Mouse (Mus musculus): Measurements from ENCODE around the gene C5ar1. TPM values are rescaled to one million over a fixed set of nuclear protein-coding genes. Genes with fewer than 3 reads are reported as not detected.
"Not testable (repeated sequence)": the region's sequence is repeated elsewhere in the genome, so short reads cannot be mapped to it uniquely, and the experiment has no call there.

C5ar1 gene
- polyA plus RNA-seq, 1 experiment from 2014 or later, result 0.45 TPM

GRCm38 (mm10) chr7:16257830-16258229 lies 1.5 kb downstream of the C5ar1 start:
- no peak for ATAC-seq (ENCODE audit: insufficient number of reproducible peaks, insufficient read depth, low FRiP score, low TSS enrichment, low read depth)
- H3K9me3 ChIP-seq, result no peaks in the 10 kb centered on the region
- H3K36me3 ChIP-seq, result no peaks in the 10 kb centered on the region
- H3K9ac ChIP-seq (replicated peaks), result no peak overlapping the region
- 91% methylated on average over 11 of the region's 11 CpGs for WGBS
- no peak overlapping the region for H3K4me3 ChIP-seq (replicated peaks)
- H3K4me1 ChIP-seq (replicated peaks), result no peaks in the 10 kb centered on the region
- H3K27ac ChIP-seq, result no peak overlapping the region
- H3K4me2 ChIP-seq, result no peak overlapping the region
- no peaks in the 10 kb centered on the region for H3K27me3 ChIP-seq

- not testable (repeated sequence) for H3K9me3 ChIP-seq; H3K9ac ChIP-seq (replicated peaks); H3K4me1 ChIP-seq (replicated peaks); H3K27ac ChIP-seq; H3K36me3 ChIP-seq; ATAC-seq (ENCODE audit: insufficient number of reproducible peaks, insufficient read depth, low FRiP score, low TSS enrichment, low read depth); H3K27me3 ChIP-seq; H3K4me2 ChIP-seq; H3K4me3 ChIP-seq (replicated peaks)
- 82% methylated on average over 4 of the region's 4 CpGs for WGBS
Observed at GRCm38 (mm10) chr7:16255963-16256362, 3.4 kb downstream of the C5ar1 start.

- no peak overlapping the region for H3K4me3 ChIP-seq (replicated peaks)
- no peaks in the 10 kb centered on the region for H3K27me3 ChIP-seq
- no peaks in the 10 kb centered on the region for H3K9me3 ChIP-seq
- no peak for ATAC-seq (ENCODE audit: insufficient number of reproducible peaks, insufficient read depth, low FRiP score, low TSS enrichment, low read depth)
- no peak overlapping the region for H3K27ac ChIP-seq
- H3K9ac ChIP-seq (replicated peaks), result no peak overlapping the region
- no peaks in the 10 kb centered on the region for H3K4me1 ChIP-seq (replicated peaks)
- H3K4me2 ChIP-seq, result no peak overlapping the region
- H3K36me3 ChIP-seq, result no peaks in the 10 kb centered on the region
- WGBS, result 62% methylated on average over 4 of the region's 4 CpGs
Observed at GRCm38 (mm10) chr7:16254195-16254594, 5.1 kb downstream of the C5ar1 start.

- Histone ChIP-seq H3K36me3 (no peaks in the 10 kb centered on the region), H3K4me1 (replicated peaks) (no peaks in the 10 kb centered on the region), H3K4me3 (replicated peaks) (no peak overlapping the region), H3K27me3 (no peaks in the 10 kb centered on the region), H3K9me3 (no peaks in the 10 kb centered on the region), H3K9ac (replicated peaks) (no peak overlapping the region), H3K4me2 (no peak overlapping the region), H3K27ac (no peak overlapping the region)
- 88% methylated on average over 5 of the region's 5 CpGs for WGBS
- ATAC-seq (ENCODE audit: insufficient number of reproducible peaks, insufficient read depth, low FRiP score, low TSS enrichment, low read depth), result no peak
Observed at GRCm38 (mm10) chr7:16250687-16251086, 8.7 kb downstream of the C5ar1 start.

- ATAC-seq (ENCODE audit: insufficient number of reproducible peaks, insufficient read depth, low FRiP score, low TSS enrichment, low read depth), result no peak
- Histone ChIP-seq H3K4me1 (replicated peaks) (no peaks in the 10 kb centered on the region), H3K9ac (replicated peaks) (no peak overlapping the region), H3K4me2 (no peak overlapping the region), H3K27ac (no peak overlapping the region), H3K36me3 (no peaks in the 10 kb centered on the region), H3K4me3 (replicated peaks) (no peak overlapping the region), H3K27me3 (no peaks in the 10 kb centered on the region; the same call in 1 of the 2 replicates), H3K9me3 (no peaks in the 10 kb centered on the region)
- WGBS, result 37% methylated on average over 2 of the region's 4 CpGs
Observed at GRCm38 (mm10) chr7:16245958-16246357, 13.4 kb downstream of the C5ar1 start.

- no peaks in the 10 kb centered on the region for H3K9me3 ChIP-seq
- H3K4me2 ChIP-seq, result no peak within 1 kb of the TSS
- no peaks in the 10 kb centered on the region for H3K36me3 ChIP-seq
- ATAC-seq (ENCODE audit: insufficient number of reproducible peaks, insufficient read depth, low FRiP score, low TSS enrichment, low read depth), result no peak
- WGBS, result 74% methylated on average over 5 of the region's 5 CpGs
- H3K4me3 ChIP-seq (replicated peaks), result no peak within 1 kb of the TSS
- H3K9ac ChIP-seq (replicated peaks), result no peak within 1 kb of the TSS
- H3K4me1 ChIP-seq (replicated peaks), result no peaks in the 10 kb centered on the region
- H3K27ac ChIP-seq, result no peak within 1 kb of the TSS
- H3K27me3 ChIP-seq, result no peaks in the 10 kb centered on the region; the same call in 1 of the 2 replicates
Observed at GRCm38 (mm10) chr7:16244067-16244466, 15.3 kb downstream of the C5ar1 start, which contains the start of gene C5ar2. Gene C5ar2, minus strand, starts transcription at chr7:16244154.

GRCm38 (mm10) chr7:16242198-16242597 lies 17.1 kb downstream of the C5ar1 start:
- Histone ChIP-seq H3K9me3 (no peaks in the 10 kb centered on the region), H3K4me2 (no peak overlapping the region), H3K4me1 (replicated peaks) (no peaks in the 10 kb centered on the region), H3K36me3 (no peaks in the 10 kb centered on the region), H3K27me3 (no peaks in the 10 kb centered on the region; the same call in 1 of the 2 replicates), H3K4me3 (replicated peaks) (no peak overlapping the region), H3K9ac (replicated peaks) (no peak overlapping the region), H3K27ac (no peak overlapping the region)
- 71% methylated on average over 6 of the region's 6 CpGs for WGBS
- no peak for ATAC-seq (ENCODE audit: insufficient number of reproducible peaks, insufficient read depth, low FRiP score, low TSS enrichment, low read depth)

GRCm38 (mm10) chr7:16241787-16242186 lies 17.6 kb downstream of the C5ar1 start:
- ATAC-seq (ENCODE audit: insufficient number of reproducible peaks, insufficient read depth, low FRiP score, low TSS enrichment, low read depth), result no peak
- Histone ChIP-seq H3K4me1 (replicated peaks) (no peaks in the 10 kb centered on the region), H3K27me3 (no peaks in the 10 kb centered on the region; the same call in 1 of the 2 replicates), H3K4me2 (no peak overlapping the region), H3K4me3 (replicated peaks) (no peak overlapping the region), H3K9me3 (no peaks in the 10 kb centered on the region), H3K9ac (replicated peaks) (no peak overlapping the region), H3K27ac (no peak overlapping the region), H3K36me3 (no peaks in the 10 kb centered on the region)
- WGBS, result 57% methylated on average over 11 of the region's 11 CpGs

GRCm38 (mm10) chr7:16240978-16241303 lies 18.4 kb downstream of the C5ar1 start:
- ATAC-seq (ENCODE audit: insufficient number of reproducible peaks, insufficient read depth, low FRiP score, low TSS enrichment, low read depth), result no peak
- Histone ChIP-seq H3K4me2 (no peak overlapping the region), H3K9me3 (no peaks in the 10 kb centered on the region), H3K27ac (no peak overlapping the region), H3K27me3 (no peaks in the 10 kb centered on the region; the same call in 1 of the 2 replicates), H3K4me3 (replicated peaks) (no peak overlapping the region), H3K4me1 (replicated peaks) (no peaks in the 10 kb centered on the region), H3K36me3 (no peaks in the 10 kb centered on the region), H3K9ac (replicated peaks) (no peak overlapping the region)
- WGBS, result 86% methylated on average over 1 of the region's 1 CpGs

- Histone ChIP-seq H3K27ac (no peak overlapping the region), H3K9ac (replicated peaks) (no peak overlapping the region), H3K4me1 (replicated peaks) (no peaks in the 10 kb centered on the region), H3K9me3 (no peaks in the 10 kb centered on the region), H3K4me2 (no peak overlapping the region), H3K27me3 (no peaks in the 10 kb centered on the region; the same call in 1 of the 2 replicates), H3K4me3 (replicated peaks) (no peak overlapping the region), H3K36me3 (no peaks in the 10 kb centered on the region)
- no peak for ATAC-seq (ENCODE audit: insufficient number of reproducible peaks, insufficient read depth, low FRiP score, low TSS enrichment, low read depth)
- 83% methylated on average over 7 of the region's 7 CpGs for WGBS
Observed at GRCm38 (mm10) chr7:16240281-16240977, 18.9 kb downstream of the C5ar1 start.

- Histone ChIP-seq H3K9ac (replicated peaks) (no peak overlapping the region), H3K4me2 (no peak overlapping the region), H3K4me3 (replicated peaks) (no peak overlapping the region), H3K27ac (no peak overlapping the region), H3K4me1 (replicated peaks) (no peaks in the 10 kb centered on the region), H3K9me3 (no peaks in the 10 kb centered on the region), H3K27me3 (no peaks in the 10 kb centered on the region; the same call in 1 of the 2 replicates), H3K36me3 (no peaks in the 10 kb centered on the region)
- 56% methylated on average over 9 of the region's 9 CpGs for WGBS
- ATAC-seq (ENCODE audit: insufficient number of reproducible peaks, insufficient read depth, low FRiP score, low TSS enrichment, low read depth), result no peak
Observed at GRCm38 (mm10) chr7:16239554-16239997, 19.8 kb downstream of the C5ar1 start.

GRCm38 (mm10) chr7:16229869-16230268 lies 29.5 kb downstream of the C5ar1 start:
- Histone ChIP-seq H3K27ac (no peak overlapping the region), H3K27me3 (peaks cover 2% of the 10 kb centered on the region; the same call in 1 of the 2 replicates), H3K4me1 (replicated peaks) (peaks cover 8% of the 10 kb centered on the region), H3K4me3 (replicated peaks) (no peak overlapping the region), H3K4me2 (no peak overlapping the region), H3K9ac (replicated peaks) (no peak overlapping the region), H3K9me3 (peaks cover 8% of the 10 kb centered on the region; the same call in 1 of the 2 replicates), H3K36me3 (no peaks in the 10 kb centered on the region)
- 29% methylated on average over 5 of the region's 5 CpGs for WGBS
- no peak for ATAC-seq (ENCODE audit: insufficient number of reproducible peaks, insufficient read depth, low FRiP score, low TSS enrichment, low read depth)

All from limb, embryonic 12.5 days (tissue).